Mouse (Mus musculus) E14TG2a.4 (cell line): ENCODE results near the gene Tceal9.

ENCODE experiments used
- CTCF ChIP-seq: conservative IDR thresholded peaks from 2 replicates; pipeline ENCODE4 v1.5.1; 2014; ENCODE audit warnings: low read length
- POU5F1 ChIP-seq: IDR thresholded peaks from 2 replicates; pipeline ENCODE4 v1.6.1; 2014; ENCODE audit warnings: low read length, borderline replicate concordance

- TF ChIP-seq CTCF (no peak), POU5F1 (no peak)
These were observed 49.5 kb upstream of the Tceal9 start for GRCm38 (mm10) chrX:136195193-136195944.
